Mouse (Mus musculus): Measurements from ENCODE around the gene Esd. TPM values are rescaled to one million over a fixed set of nuclear protein-coding genes. Genes with fewer than 3 reads are reported as not detected.

The Esd gene
- polyA plus RNA-seq, 1 experiment from 2014 or later = 180 TPM

DNA sequence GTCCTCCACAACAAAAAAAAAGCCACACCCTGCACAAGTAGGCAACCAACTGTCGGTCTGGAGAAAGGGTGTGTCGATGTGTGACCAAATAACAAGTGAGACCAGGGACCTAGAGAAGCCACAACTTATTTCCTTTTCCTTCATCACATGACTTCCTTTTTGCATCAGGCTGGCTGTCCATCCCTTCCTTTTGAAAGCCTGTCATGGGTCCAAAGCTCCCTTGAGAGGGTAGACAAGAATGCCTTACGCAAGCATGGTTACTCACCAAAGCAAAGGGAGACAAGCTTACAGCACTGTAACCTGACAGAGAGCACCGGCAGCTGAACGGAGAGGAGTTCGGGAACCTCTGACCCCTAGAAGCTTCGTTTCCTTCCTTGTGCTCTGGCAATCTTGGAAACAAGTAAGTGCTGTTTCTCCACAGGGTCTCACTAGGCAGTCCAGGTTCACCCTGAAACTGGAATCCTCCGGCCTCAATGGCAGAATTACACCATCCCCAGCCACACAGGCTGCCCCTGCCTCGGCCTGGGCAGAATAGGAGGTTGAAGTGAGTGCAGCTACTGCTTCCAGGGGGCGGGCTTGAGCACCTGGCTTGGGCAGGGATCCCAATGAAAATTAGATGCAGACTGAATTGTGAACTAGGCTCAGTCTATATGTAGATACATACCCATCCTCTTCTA is 65.4 kb downstream of the Esd start:
- Histone ChIP-seq H3K27me3 (no peaks in the 10 kb centered on the region), H3K4me2 (no peak overlapping the region), H3K4me1 (replicated peaks) (0 out of 2 replicates have a peak, but pooled peaks cover 2% of the 10 kb centered on the region), H3K27ac (replicated peaks) (no peak overlapping the region), H3K36me3 (replicated peaks) (peaks cover 26% of the 10 kb centered on the region), H3K9me3 (replicated peaks) (no peaks in the 10 kb centered on the region), H3K4me3 (replicated peaks) (no peak overlapping the region), H3K9ac (no peak overlapping the region)
- WGBS (ENCODE audit: insufficient replicate concordance) = 65% methylated on average over 10 of the region's 10 CpGs
- ATAC-seq (ENCODE audit: insufficient read depth) = no peak

DNA sequence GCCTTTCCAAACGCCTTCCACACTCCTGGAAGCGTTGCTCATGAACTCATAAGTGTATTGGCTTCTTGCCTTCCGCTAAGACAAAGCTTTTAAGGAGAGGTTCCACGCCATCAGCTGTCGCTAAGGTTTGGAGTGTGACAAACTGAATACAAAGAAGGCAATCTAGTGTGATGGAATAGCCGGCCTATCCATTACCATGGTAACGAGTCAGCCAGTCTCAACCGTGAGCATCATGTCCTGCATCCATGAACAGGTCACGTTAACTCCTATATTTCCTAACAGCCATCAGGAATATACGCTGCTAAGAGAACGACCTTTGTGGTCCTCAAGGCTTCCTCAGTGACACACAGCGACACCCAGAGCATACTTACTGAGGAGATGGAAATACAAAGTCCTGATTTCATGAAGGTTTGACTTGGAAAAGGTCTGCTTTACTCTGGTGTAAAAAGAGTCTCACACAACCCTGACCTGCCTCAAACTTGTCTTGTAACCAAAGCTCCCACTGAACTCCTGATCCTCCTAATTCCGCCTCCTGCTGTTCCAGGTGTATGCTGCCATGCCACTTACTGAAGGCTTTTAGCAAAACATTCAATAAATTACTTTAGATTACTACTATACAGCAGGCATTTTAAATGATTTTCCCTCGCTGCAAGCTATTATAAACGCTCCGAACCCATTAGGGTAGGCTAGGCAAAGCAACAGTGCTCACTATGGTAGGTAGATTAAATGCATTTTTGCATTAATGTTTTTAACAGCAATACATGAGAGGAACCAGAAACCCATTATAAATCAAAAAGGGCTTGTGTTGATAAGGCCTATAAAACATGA is 66.2 kb downstream of the Esd start:
- Histone ChIP-seq H3K27me3 (no peaks in the 10 kb centered on the region), H3K4me2 (no peak overlapping the region), H3K36me3 (replicated peaks) (peaks cover 30% of the 10 kb centered on the region), H3K4me1 (replicated peaks) (0 out of 2 replicates have a peak, but pooled peaks cover 2% of the 10 kb centered on the region), H3K27ac (replicated peaks) (no peak overlapping the region), H3K9me3 (replicated peaks) (no peaks in the 10 kb centered on the region), H3K4me3 (replicated peaks) (no peak overlapping the region), H3K9ac (no peak overlapping the region)
- 79% methylated on average over 16 of the region's 16 CpGs for WGBS (ENCODE audit: insufficient replicate concordance)
- ATAC-seq (ENCODE audit: insufficient read depth) = no peak

Other genes with a start within 250 kb of the Esd start
- gene Htr2a, start 91.5 kb upstream of the Esd start, polyA plus RNA-seq (2015; fragmentation: Nextera tagmentation; extraction: Ambion mirVana) = 0.18 and 0.20 TPM in 2 replicates
- gene Lrch1, start 215.6 kb downstream of the Esd start, polyA plus RNA-seq (2015; fragmentation: Nextera tagmentation; extraction: Ambion mirVana) = 4.4 and 4.5 TPM in 2 replicates

Measured in liver, embryonic 15.5 days (tissue).